Mouse (Mus musculus) ES-Bruce4 (cell line): Measurements from ENCODE around the gene Phlda2.

Experiments used
- CTCF ChIP-seq: IDR thresholded peaks from one replicate; pipeline ENCODE4 v1.8.1; 2011; ENCODE audit warnings: low read depth, low read length
- EP300 ChIP-seq: IDR thresholded peaks from 2 replicates; pipeline ENCODE4 v1.6.1; 2011; ENCODE audit warnings: low read depth, low read length; ENCODE audit not compliant: insufficient read depth
- POLR2A ChIP-seq: IDR thresholded peaks from one replicate; pipeline ENCODE4 v1.8.1; 2011; ENCODE audit warnings: low read length; ENCODE audit not compliant: insufficient read depth

DNA sequence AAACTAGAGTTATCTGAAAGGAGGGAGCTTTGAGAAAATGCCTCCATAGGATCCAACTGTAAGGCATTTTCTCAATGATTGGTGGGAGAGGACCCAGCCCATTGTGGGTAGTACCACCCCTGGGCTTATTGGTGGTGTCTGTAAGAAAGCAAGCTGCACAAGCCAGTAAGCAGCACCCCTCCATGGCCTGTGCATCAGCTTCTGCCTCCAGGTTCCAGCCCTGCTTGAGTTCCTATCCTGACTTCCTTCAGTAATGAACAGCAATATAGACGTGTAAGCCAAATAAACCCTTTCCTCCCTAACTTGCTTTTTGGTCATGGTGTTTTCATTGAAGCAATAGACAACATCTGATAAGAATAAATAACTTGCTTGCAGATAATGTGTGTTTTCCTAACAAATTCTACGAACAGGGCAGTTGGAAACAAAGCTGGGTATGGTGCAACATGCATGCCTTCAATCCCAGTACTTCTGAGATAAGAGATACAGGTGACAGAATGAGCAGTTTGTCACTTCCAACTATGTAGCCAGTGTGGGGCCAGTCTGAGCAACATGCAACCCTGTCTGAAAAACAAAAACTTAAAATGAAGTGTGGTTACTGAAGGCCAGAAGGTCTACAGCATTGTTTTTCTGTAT is 46.8 kb upstream of the Phlda2 start:
- no peak for TF ChIP-seq CTCF
- TF ChIP-seq EP300: no peak
- no peak for TF ChIP-seq POLR2A
